Mouse (Mus musculus): ENCODE measurements around the gene Fam117a.

DNA sequence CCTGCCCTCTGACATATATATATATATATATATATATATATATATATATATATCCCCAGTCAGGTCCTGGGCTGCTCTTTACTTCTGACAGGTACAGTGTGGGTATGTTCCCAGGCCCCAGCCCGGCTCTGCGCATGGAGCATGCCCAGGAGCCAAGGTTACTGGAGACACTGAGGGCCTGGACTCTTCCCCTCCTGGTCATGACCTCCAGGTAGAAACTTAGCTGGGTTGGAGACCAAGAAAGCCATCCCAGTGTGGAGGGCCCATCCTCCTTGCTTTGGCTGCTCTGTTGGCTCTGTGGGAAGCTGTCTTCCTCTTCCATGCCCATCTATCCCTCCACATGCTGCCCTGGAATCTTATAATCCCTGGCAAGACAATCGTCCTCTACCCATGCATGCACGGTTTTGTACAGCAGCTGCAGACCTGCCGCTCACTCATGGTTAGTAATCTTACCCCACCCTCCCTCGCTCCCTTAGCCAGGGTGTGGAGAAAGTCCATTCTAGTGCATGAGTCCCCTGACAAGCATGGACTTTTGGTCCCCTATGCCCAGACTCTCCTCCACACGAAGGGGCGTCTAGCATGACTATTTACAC is 31.5 kb downstream of the Fam117a start:
- TF ChIP-seq CTCF (IDR thresholded peaks at IDR 0.05; ENCODE audit: low read depth) (no peak), EP300 (optimal IDR thresholded peaks at IDR 0.05) (no peak)
